Mouse (Mus musculus) thymus, adult 2 months (tissue): ENCODE measurements at regions not wholly inside any gene's neighbourhood (a gene's known extent, or its start where the extent isn't known, plus 50 kb on each side); places are given as distances from the start of the nearest gene placed in this dataset.

Experiments
- DNase-seq: peaks from one replicate; pipeline ENCODE4 v3.0.0; 2021
- H3K27ac ChIP-seq: fragments of 200-500 bp; 2 replicates; pipeline ENCODE4 v1.5.1; 2012; ENCODE audit warnings: low read length, control low read depth; ENCODE audit not compliant: control insufficient read depth, insufficient read depth
- H3K27me3 ChIP-seq: fragments of 200-500 bp; 2 replicates; pipeline ENCODE4 v1.6.1; 2012; ENCODE audit warnings: mild to moderate bottlenecking, low read length, moderate library complexity, mixed read lengths; ENCODE audit not compliant: control insufficient read depth, insufficient read depth
- H3K36me3 ChIP-seq: fragments of 200-500 bp; 2 replicates; pipeline ENCODE4 v1.6.1; 2012; ENCODE audit warnings: mild to moderate bottlenecking, low read length, moderate library complexity; ENCODE audit not compliant: control insufficient read depth, insufficient read depth
- H3K4me1 ChIP-seq: fragments of 200-500 bp; replicated peaks from 2 replicates; pipeline ENCODE4 v1.6.1; 2012; ENCODE audit warnings: low read length; ENCODE audit not compliant: control insufficient read depth, insufficient read depth
- H3K4me3 ChIP-seq: fragments of 200-500 bp; 2 replicates; pipeline ENCODE4 v1.5.1; 2012; ENCODE audit warnings: mild to moderate bottlenecking, low read length, control low read depth, moderate library complexity; ENCODE audit not compliant: control insufficient read depth, insufficient read depth
- CTCF ChIP-seq: fragments of 200-500 bp; IDR thresholded peaks from 2 replicates; pipeline ENCODE4 v1.5.1; 2012; ENCODE audit warnings: mild to moderate bottlenecking, control low read depth, low read length, moderate library complexity, borderline replicate concordance; ENCODE audit not compliant: control insufficient read depth, poor library complexity, insufficient read depth; ENCODE audit errors: extremely low read depth
- POLR2A ChIP-seq: fragments of 200-500 bp; IDR thresholded peaks from 2 replicates; pipeline ENCODE4 v1.6.1; 2012; ENCODE audit warnings: mild to moderate bottlenecking, low read length, control low read depth, moderate library complexity; ENCODE audit not compliant: control insufficient read depth, poor library complexity, insufficient read depth; ENCODE audit errors: extremely low read depth
- WGBS: fragments of 180-500 bp; shearing (Covaris S2); methylation state at CpG from one replicate; pipeline ENCODE4 v1.1.7; 2018; 5-methylcytosine and 5-hydroxymethylcytosine counted together

- Histone ChIP-seq H3K4me1 (no peaks in the 10 kb centered on the region), H3K27me3 (no peaks in the 10 kb centered on the region), H3K36me3 (no peaks in the 10 kb centered on the region), H3K4me3 (no peak overlapping the region), H3K27ac (no peak overlapping the region)
- no peak for TF ChIP-seq CTCF
- WGBS = 62% methylated on average over 5 of the region's 5 CpGs
- DNase-seq = no peak
Measured at GRCm38 (mm10) chr19:14124250-14124827, 211.0 kb downstream of the Olfr1505 start.

- DNase-seq = no peak
- Histone ChIP-seq H3K27me3 (no peaks in the 10 kb centered on the region), H3K27ac (no peak overlapping the region), H3K4me1 (no peaks in the 10 kb centered on the region), H3K36me3 (no peaks in the 10 kb centered on the region), H3K4me3 (no peak overlapping the region)
- TF ChIP-seq CTCF (no peak), POLR2A (no peak)
- WGBS = 89% methylated on average over 5 of the region's 5 CpGs
Measured at GRCm38 (mm10) chr19:14124986-14125385, 211.7 kb downstream of the Olfr1505 start.

- H3K27ac ChIP-seq = no peak overlapping the region
- no peak overlapping the region for H3K4me3 ChIP-seq
- H3K27me3 ChIP-seq = no peaks in the 10 kb centered on the region
- no peaks in the 10 kb centered on the region for H3K4me1 ChIP-seq
- TF ChIP-seq POLR2A = no peak
- TF ChIP-seq CTCF = no peak
- no peaks in the 10 kb centered on the region for H3K36me3 ChIP-seq
- DNase-seq = no peak
- 91% methylated on average over 8 of the region's 8 CpGs for WGBS
Measured at GRCm38 (mm10) chr19:14128397-14129209, 215.3 kb downstream of the Olfr1505 start.

GRCm38 (mm10) chr19:14161217-14161616 is 247.9 kb downstream of the Olfr1505 start:
- Histone ChIP-seq H3K4me1 (no peaks in the 10 kb centered on the region), H3K36me3 (no peaks in the 10 kb centered on the region), H3K27ac (no peak overlapping the region), H3K27me3 (no peaks in the 10 kb centered on the region), H3K4me3 (no peak overlapping the region)
- TF ChIP-seq CTCF = no peak
- TF ChIP-seq POLR2A = no peak
- WGBS = 80% methylated on average over 3 of the region's 3 CpGs
- no peak for DNase-seq

GRCm38 (mm10) chr19:14162773-14163172 is 249.4 kb downstream of the Olfr1505 start:
- no peak for DNase-seq
- no peak overlapping the region for H3K4me3 ChIP-seq
- H3K27ac ChIP-seq = no peak overlapping the region
- H3K4me1 ChIP-seq = no peaks in the 10 kb centered on the region
- no peaks in the 10 kb centered on the region for H3K36me3 ChIP-seq
- no peak for TF ChIP-seq CTCF
- no peak for TF ChIP-seq POLR2A
- no peaks in the 10 kb centered on the region for H3K27me3 ChIP-seq
- 58% methylated on average over 4 of the region's 4 CpGs for WGBS

- Histone ChIP-seq H3K36me3 (no peaks in the 10 kb centered on the region), H3K27ac (no peak overlapping the region), H3K4me1 (no peaks in the 10 kb centered on the region), H3K4me3 (no peak overlapping the region), H3K27me3 (no peaks in the 10 kb centered on the region)
- no peak for TF ChIP-seq POLR2A
- TF ChIP-seq CTCF = no peak
- no peak for DNase-seq
- WGBS = 95% methylated on average over 2 of the region's 2 CpGs
Measured at GRCm38 (mm10) chr19:14165775-14166174, 252.4 kb downstream of the Olfr1505 start.

GRCm38 (mm10) chr19:14180244-14180643 is 266.9 kb downstream of the Olfr1505 start:
- no peak overlapping the region for H3K4me3 ChIP-seq
- H3K4me1 ChIP-seq = no peaks in the 10 kb centered on the region
- TF ChIP-seq POLR2A (no peak), CTCF (no peak)
- no peak for DNase-seq
- H3K36me3 ChIP-seq = no peaks in the 10 kb centered on the region
- no peak overlapping the region for H3K27ac ChIP-seq
- H3K27me3 ChIP-seq = no peaks in the 10 kb centered on the region
- 59% methylated on average over 4 of the region's 4 CpGs for WGBS
